Mouse (Mus musculus) midbrain, embryonic 10.5 days (tissue): ENCODE data around the gene Rnh1. TPM values are rescaled to one million over a fixed set of nuclear protein-coding genes. Genes with fewer than 3 reads are reported as not detected.
A peak's percentile ranks its signal among the peaks of the same experiment; 100 is the strongest.

Experiments
- DNase-seq: peaks from one replicate; pipeline ENCODE4 v3.0.0-alpha.2; 2017; ENCODE audit warnings: low spot score
- H3K27ac ChIP-seq: fragments of 300-500 bp; sonication (generic); replicated peaks from 2 replicates; pipeline ENCODE4 v1.5.1; 2016; ENCODE audit warnings: mild to moderate bottlenecking
- H3K27me3 ChIP-seq: fragments of 300-500 bp; sonication (generic); 2 replicates; pipeline ENCODE4 v1.6.1; 2016; ENCODE audit warnings: low read depth, mild to moderate bottlenecking; ENCODE audit not compliant: poor library complexity, severe bottlenecking
- H3K36me3 ChIP-seq: fragments of 300-500 bp; sonication (generic); 2 replicates; pipeline ENCODE4 v1.6.1; 2016; ENCODE audit warnings: mild to moderate bottlenecking, moderate library complexity
- H3K4me1 ChIP-seq: fragments of 300-500 bp; sonication (generic); 2 replicates; pipeline ENCODE4 v1.6.1; 2016
- H3K4me3 ChIP-seq: fragments of 300-500 bp; sonication (generic); 2 replicates; pipeline ENCODE4 v1.5.1; 2016; ENCODE audit warnings: mild to moderate bottlenecking, moderate library complexity
- H3K9me3 ChIP-seq: fragments of 300-500 bp; sonication (generic); replicated peaks from 2 replicates; pipeline ENCODE4 v1.6.1; 2016; ENCODE audit warnings: mild to moderate bottlenecking
- WGBS: fragments of 180-500 bp; shearing (Covaris S2); methylation state at CpG from one replicate; pipeline ENCODE4 v1.1.7; 2016; 5-methylcytosine and 5-hydroxymethylcytosine counted together
- polyA plus RNA-seq: library from polyadenylated mRNA; unstranded; fragments of >200 nt; fragmentation: Nextera tagmentation; extraction: Ambion mirVana; gene quantifications from 2 replicates; pipeline ENCODE4 v1.2.1, GENCODE M21; 2016

The Rnh1 gene
- polyA plus RNA-seq: 64.5 and 66.6 TPM in 2 replicates

DNA sequence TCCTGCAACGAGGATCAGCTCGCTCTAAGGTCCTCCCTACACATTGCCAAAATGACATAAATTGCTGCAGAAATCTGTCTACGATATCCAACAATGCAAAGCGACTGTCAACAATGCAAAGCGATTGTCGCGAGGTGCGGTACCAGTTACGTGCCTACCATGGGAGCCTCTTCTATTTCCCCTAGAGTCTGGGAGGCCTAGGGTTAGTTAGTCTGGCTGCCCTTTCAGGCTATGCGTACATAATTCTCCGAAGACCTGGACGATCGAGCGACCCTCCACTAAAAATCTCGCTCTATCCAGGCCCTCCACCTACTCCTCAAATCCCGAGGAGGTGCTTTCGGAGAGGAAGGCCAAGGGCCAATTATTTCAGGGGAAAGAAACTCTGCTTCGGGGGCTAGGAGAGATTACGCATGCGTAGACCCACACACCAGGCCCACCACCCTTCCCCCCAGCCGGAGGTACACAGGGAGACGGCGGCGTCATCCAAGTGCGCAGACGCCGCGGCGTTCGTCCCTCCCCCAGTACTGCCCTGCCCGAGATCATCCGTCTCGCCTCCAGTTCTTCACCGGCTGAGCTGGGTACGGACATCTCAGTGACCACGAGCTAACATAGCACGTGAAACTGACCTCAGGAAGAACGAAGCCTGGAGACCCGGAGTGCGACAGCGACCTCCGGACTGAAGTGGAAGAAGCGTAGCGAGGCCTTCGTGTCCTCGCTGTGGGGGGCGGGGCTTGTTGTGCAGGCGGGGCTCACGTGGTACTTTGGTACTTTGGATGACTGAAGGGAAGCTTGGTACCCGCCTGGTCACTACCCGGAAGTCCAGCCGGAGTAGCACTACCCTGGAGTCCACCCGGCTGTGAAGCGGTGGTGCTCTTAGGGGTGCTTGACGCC, at the start of gene Rnh1:
Rnh1 (minus strand) TSS at position 742 of the 891 bp plus-strand sequence.
- no peaks in the 10 kb centered on the region for H3K9me3 ChIP-seq
- WGBS: 4% methylated on average over 55 of the region's 55 CpGs

DNA sequence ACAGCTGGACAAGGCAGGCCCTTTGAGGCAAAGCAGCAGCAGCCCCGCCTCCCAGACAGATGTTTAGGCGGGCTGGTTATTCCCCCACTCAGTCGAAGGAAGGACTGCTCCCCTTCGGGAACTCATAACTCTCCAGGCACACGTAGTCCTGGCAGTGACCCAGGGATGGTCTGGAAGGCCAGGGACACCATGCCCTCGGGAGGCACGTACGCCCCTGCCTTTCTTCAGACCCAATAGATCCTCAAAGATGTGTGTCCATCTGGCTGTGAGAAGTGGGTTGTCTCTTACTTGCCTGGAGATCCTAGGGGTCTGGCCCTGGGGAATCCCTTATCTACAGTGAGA, 49.4 kb upstream of the Rnh1 start:
- peaks cover 45% of the 10 kb centered on the region for H3K4me1 ChIP-seq
- WGBS: 18% methylated on average over 8 of the region's 8 CpGs
- H3K9me3 ChIP-seq: no peaks in the 10 kb centered on the region
- DNase-seq: no peak
- peaks cover 35% of the 10 kb centered on the region for H3K36me3 ChIP-seq
- no peaks in the 10 kb centered on the region for H3K27me3 ChIP-seq
- peak overlapping the region; percentile 89 for H3K27ac ChIP-seq
- H3K4me3 ChIP-seq: peak overlapping the region; percentile 64

More for the DNA sequence above, at the start of gene Rnh1:
- Histone ChIP-seq H3K27ac (peak within 1 kb of the TSS; percentile 96), H3K36me3 (no peaks in the 10 kb centered on the region), H3K4me3 (peak within 1 kb of the TSS; percentile 67), H3K27me3 (peaks cover 17% of the 10 kb centered on the region; the same call in 1 of the 2 replicates), H3K4me1 (peaks cover 36% of the 10 kb centered on the region)
- DNase-seq: peak; percentile 95

DNA sequence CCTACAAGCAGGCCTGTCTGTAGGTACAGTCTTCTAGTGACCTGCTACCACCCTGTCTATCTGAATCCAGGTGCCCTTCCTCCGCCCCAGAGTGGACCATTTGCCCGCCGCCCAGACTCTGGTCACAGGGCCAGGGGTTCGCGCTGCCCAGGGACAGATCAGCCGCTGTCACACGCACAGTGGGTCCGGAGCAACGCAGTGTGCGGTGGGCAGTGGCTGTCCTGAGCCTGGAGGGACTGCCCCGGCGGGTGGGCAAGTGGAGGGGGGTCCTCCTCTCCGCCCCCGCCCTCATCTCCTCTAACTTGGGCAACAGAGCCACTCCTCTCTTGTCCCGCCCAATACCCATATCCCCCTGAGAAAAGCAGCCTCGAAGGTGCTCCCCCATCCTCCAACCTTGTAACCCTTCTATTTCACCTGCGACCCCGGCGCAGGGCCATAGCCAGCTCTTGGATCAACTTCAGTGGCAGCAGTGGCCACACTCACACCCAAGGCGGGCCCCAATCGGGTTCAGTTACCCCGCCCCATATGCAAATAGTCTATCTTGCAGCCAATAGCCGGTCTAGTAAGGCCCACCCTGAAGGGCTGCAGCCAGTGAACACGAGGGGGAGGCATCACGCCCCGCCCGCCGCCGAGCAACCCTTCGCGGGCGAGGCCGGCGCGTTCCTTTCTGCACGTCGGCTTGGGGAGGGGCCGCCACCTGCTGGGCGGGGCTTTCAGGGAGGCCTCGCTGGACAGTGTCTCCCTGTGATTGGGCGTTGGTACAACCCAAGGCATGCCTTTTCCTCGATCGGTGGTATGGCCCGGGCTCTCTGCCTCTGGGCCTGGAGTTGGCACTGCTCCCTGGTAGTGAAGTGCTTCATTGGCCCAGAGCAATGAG, 48.8 kb upstream of the Rnh1 start:
- peak overlapping the region; percentile 89 for H3K27ac ChIP-seq
- peaks cover 51% of the 10 kb centered on the region for H3K4me1 ChIP-seq

DNA sequence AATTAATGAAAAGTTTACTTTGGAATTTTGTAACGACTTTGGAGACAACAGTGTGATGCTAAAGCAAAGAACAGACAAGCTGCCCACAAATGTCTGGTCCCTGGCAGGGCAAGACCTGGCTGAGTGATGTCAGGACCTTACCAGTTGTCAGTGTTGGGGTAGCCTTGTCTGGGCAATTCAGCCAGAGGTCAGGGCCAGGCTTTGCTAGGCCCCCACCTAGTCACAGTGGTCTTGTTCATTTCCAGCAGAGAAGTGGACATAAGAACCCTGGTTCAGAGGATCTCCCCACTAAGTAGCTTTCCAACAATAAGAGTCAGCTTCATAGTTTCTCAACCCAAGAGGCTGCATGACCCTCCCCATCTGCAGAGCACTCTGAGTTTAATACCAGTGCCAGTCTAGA, 47.7 kb upstream of the Rnh1 start:
- Histone ChIP-seq H3K4me3 (peak overlapping the region; percentile 64), H3K27me3 (no peaks in the 10 kb centered on the region), H3K36me3 (peaks cover 37% of the 10 kb centered on the region), H3K27ac (peak overlapping the region; percentile 89), H3K4me1 (peaks cover 60% of the 10 kb centered on the region), H3K9me3 (no peaks in the 10 kb centered on the region)
- DNase-seq: no peak
- WGBS: 78% methylated on average over 1 of the region's 1 CpGs

More for the DNA sequence above, 48.8 kb upstream of the Rnh1 start:
- Histone ChIP-seq H3K27me3 (no peaks in the 10 kb centered on the region), H3K9me3 (no peaks in the 10 kb centered on the region), H3K36me3 (peaks cover 37% of the 10 kb centered on the region), H3K4me3 (peak overlapping the region; percentile 64)
- DNase-seq: peak; percentile 99
- 3% methylated on average over 44 of the region's 44 CpGs for WGBS

DNA sequence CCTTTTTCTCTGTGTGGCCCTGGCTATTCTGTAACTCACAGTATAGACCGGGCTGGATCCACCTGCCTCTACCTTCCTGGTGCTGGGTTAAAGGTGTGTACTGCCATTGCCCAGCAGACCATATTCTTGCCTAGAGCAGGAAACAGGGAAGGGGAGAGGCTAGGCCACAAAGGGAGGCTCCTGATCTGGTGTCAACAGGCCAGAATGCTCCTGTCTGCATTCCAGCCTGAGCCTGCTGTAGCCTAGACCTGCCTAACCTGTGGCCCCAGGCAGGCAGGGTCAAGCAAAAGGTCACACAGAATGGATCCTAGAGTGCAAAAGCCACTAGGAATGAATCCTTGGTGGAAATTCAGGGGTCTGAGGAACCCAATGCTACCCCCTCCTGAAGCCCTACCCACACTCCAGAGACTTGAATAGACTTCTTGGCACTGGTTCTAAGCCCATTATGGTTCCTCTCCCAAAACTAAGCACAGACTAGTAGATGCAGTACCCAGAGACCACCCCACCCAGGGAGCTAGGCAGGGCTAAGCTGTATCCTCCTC, 47.0 kb upstream of the Rnh1 start:
- DNase-seq: no peak
- H3K27me3 ChIP-seq: no peaks in the 10 kb centered on the region
- H3K9me3 ChIP-seq: no peaks in the 10 kb centered on the region
- no peak overlapping the region; the same call in 1 of the 2 replicates for H3K27ac ChIP-seq
- peak overlapping the region; percentile 12; the same call in 1 of the 2 replicates for H3K4me3 ChIP-seq
- peaks cover 67% of the 10 kb centered on the region for H3K4me1 ChIP-seq
- WGBS: 100% methylated on average over 1 of the region's 1 CpGs
- peaks cover 37% of the 10 kb centered on the region for H3K36me3 ChIP-seq

DNA sequence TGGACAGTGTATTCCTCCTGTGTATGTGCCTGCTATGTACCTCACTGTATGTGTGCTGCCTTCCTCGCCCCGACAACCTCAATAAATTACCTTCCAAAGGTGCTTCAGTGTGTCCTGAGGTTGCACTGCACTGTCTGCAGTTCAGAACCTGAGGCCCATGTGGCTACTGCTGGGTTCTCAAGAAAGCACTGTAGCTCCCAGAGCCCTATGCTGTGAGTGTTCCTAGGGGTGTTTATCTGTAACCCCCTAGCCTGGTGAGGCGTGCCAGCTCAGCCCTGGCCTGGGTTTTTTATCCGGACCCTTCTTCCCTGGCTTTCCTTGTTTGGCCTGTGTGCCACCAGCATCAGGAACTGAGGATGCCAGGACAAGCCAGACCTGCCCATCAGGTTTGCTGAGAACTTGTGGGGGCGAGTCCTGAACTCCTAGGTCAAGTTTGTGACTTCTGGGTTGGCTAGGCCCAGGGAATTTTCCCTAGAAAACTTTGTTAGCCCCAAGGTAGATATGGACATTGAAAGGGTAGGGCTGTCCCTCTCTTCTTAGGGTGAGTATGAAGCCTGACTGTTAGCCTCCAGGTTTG, 46.0 kb upstream of the Rnh1 start:
- H3K9me3 ChIP-seq: no peaks in the 10 kb centered on the region
- no peaks in the 10 kb centered on the region for H3K27me3 ChIP-seq
- H3K4me1 ChIP-seq: peaks cover 77% of the 10 kb centered on the region
- H3K4me3 ChIP-seq: 0 out of 2 replicates have a peak overlapping the region, but pooled peaks have one; percentile 9
- H3K27ac ChIP-seq: no peak overlapping the region
- whole genome bisulfite sequencing: 90% methylated on average over 5 of the region's 5 CpGs
- no peak for DNase-seq
- peaks cover 37% of the 10 kb centered on the region for H3K36me3 ChIP-seq

DNA sequence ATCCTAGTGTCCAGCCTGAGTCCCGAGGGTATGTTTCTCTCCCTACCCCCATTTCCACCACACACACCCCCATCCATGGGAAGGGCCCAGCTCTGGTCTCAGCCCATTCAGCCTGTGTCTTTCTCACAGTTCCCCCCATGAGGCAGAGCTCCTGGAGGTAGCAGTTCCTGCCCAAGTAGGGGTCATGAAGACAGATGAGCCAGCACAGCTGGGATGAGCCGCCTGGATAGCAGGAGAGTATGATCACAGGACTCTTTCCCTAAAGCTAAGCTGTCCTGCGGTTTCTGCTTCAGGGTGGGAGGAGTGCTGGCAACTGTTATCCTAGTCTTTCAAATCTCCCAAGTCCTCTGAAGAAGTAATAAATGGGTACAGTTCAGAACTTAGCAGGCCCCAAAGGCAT, 45.5 kb upstream of the Rnh1 start:
- Histone ChIP-seq H3K4me1 (peaks cover 77% of the 10 kb centered on the region), H3K36me3 (peaks cover 37% of the 10 kb centered on the region), H3K9me3 (no peaks in the 10 kb centered on the region), H3K4me3 (peak overlapping the region; percentile 9; the same call in 1 of the 2 replicates), H3K27ac (0 out of 2 replicates have a peak overlapping the region, but pooled peaks have one; percentile 97), H3K27me3 (no peaks in the 10 kb centered on the region)
- WGBS: 83% methylated on average over 3 of the region's 3 CpGs
- DNase-seq: no peak

DNA sequence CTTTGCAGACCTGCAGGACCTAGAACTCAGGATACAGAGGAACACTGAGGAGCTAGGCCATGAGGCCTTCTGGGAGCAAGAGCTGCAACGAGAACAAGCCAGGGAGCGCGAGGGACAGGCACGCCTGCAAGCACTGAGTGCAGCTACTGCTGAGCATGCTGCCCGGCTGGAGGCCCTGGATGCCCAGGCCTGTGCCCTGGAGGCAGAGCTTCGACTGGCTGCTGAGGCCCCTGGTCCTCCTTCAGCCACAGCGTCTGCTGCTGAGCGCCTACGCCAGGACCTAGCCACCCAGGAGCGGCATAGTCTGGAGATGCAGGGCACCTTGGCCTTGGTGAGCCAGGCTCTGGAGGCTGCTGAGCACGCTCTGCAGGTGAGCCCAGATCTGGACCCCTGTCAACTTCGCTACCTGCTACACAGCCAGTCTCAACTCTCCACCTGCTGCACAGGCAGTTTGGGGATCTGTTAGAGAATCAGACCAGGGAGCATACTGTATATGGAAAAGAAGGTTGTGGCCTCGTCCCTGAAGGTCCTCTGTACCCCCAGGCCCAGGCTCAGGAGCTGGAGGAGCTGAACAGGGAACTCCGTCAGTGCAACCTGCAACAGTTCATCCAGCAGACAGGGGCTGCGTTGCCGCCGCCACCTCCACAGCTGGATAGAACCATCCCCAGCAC, 44.8 kb upstream of the Rnh1 start:
- Histone ChIP-seq H3K27me3 (no peaks in the 10 kb centered on the region), H3K27ac (0 out of 2 replicates have a peak overlapping the region, but pooled peaks have one; percentile 97), H3K36me3 (peaks cover 37% of the 10 kb centered on the region), H3K4me3 (peak overlapping the region; percentile 81), H3K4me1 (peaks cover 80% of the 10 kb centered on the region), H3K9me3 (no peaks in the 10 kb centered on the region)
- WGBS: 90% methylated on average over 17 of the region's 17 CpGs
- DNase-seq: no peak

DNA sequence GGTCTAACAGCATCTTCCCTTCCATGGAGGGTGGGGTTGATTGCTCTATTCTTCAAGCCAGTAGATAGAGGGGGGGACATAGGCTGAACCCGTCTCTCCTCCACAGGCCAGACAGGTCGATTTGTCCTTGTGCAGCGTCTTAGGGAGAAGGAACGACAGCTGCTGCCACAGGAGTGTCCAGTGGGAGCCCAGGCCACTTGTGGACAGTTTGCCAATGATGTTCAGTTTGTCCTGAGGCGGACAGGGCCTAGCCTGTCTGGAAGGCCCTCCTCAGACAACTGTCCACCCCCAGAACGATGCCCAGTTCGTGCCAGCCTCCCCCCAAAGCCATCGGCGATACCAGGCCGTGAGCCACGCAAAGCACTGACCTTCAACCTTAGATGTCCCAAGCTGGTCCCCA, 44.2 kb upstream of the Rnh1 start:
- peak overlapping the region; percentile 81 for H3K4me3 ChIP-seq
- DNase-seq: no peak
- 91% methylated on average over 11 of the region's 11 CpGs for WGBS
- peak overlapping the region; percentile 97 for H3K27ac ChIP-seq
- H3K9me3 ChIP-seq: no peaks in the 10 kb centered on the region
- peaks cover 77% of the 10 kb centered on the region for H3K4me1 ChIP-seq
- H3K27me3 ChIP-seq: no peaks in the 10 kb centered on the region
- peaks cover 37% of the 10 kb centered on the region for H3K36me3 ChIP-seq

DNA sequence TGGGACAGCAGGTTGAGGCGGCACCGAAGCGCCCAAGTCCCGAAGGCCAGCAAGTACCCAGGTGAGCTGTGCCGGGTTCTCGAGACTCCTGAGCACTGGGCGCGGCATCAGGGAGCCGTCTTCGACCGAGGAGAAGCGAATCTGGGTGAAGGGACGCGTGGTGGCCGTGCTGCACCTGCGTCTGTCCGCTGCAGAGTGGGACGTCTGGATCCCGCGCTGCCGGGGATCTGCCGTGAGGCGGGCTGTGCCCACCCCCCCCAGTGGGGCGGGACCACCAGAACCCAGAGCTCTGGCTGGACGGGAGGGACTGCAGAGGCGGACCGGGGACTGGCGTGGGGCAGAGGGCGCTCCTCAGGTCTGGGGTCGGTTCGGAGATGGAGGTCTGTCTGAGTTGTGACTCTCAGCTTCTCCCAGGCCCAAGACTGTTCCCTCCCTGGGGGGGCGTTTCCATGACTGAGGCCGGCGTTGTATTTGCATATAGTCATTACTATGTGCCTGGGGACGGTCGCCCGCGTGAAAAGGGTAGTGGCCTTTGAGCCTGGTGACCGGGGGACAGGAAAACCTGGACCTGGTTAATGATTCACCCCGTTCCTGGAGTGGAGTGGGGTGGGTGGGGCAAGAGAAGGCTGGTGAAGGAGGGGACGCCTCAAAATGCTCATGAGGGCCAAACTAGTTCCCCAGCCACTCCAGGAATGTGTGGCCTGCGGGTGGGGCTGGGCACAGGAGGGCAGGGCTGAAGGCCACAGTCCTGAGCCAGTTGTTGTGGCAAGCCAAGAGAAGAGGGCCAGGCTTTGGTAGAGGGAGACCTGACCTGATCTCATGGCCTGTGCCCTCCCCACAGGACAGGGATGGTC, 43.5 kb upstream of the Rnh1 start:
- Histone ChIP-seq H3K36me3 (peaks cover 37% of the 10 kb centered on the region), H3K4me3 (peak overlapping the region; percentile 81), H3K9me3 (no peaks in the 10 kb centered on the region), H3K4me1 (peaks cover 73% of the 10 kb centered on the region), H3K27me3 (no peaks in the 10 kb centered on the region), H3K27ac (peak overlapping the region; percentile 97)
- DNase-seq: no peak
- WGBS: under 1% methylated on average over 42 of the region's 42 CpGs
